Mouse (Mus musculus) stomach, embryonic 15.5 days (tissue): ENCODE measurements around the gene Dip2c. TPM values are rescaled to one million over a fixed set of nuclear protein-coding genes. Genes with fewer than 3 reads are reported as not detected.

Experiments
- ATAC-seq: fragments of 200-750 bp; cut with Nextera tagmentation; 2 replicates; pipeline ENCODE4 v1.8.0; 2017; ENCODE audit warnings: low read depth, moderate number of reproducible peaks, moderate TSS enrichment; ENCODE audit not compliant: insufficient read depth, low FRiP score
- H3K27ac ChIP-seq: fragments of 300-500 bp; sonication (generic); 2 replicates; pipeline ENCODE4 v1.5.1; 2015; ENCODE audit warnings: mild to moderate bottlenecking, inconsistent platforms
- H3K27me3 ChIP-seq: fragments of 300-500 bp; sonication (generic); replicated peaks from 2 replicates; pipeline ENCODE4 v1.6.1; 2015; ENCODE audit warnings: inconsistent platforms
- H3K36me3 ChIP-seq: fragments of 300-500 bp; sonication (generic); 2 replicates; pipeline ENCODE4 v1.6.1; 2015; ENCODE audit warnings: inconsistent platforms
- H3K4me1 ChIP-seq: fragments of 300-500 bp; sonication (generic); 2 replicates; pipeline ENCODE4 v1.6.1; 2015; ENCODE audit warnings: inconsistent platforms
- H3K4me2 ChIP-seq: fragments of 300-500 bp; sonication (generic); 2 replicates; pipeline ENCODE4 v1.6.1; 2015; ENCODE audit warnings: mild to moderate bottlenecking, inconsistent platforms
- H3K4me3 ChIP-seq: fragments of 300-500 bp; sonication (generic); replicated peaks from 2 replicates; pipeline ENCODE4 v1.5.1; 2015; ENCODE audit warnings: inconsistent platforms
- H3K9ac ChIP-seq: fragments of 300-500 bp; sonication (generic); 2 replicates; pipeline ENCODE4 v1.6.1; 2015; ENCODE audit warnings: inconsistent platforms
- H3K9me3 ChIP-seq: fragments of 300-500 bp; sonication (generic); 2 replicates; pipeline ENCODE4 v1.6.1; 2016; ENCODE audit warnings: inconsistent platforms
- WGBS: fragments of 180-500 bp; shearing (Covaris S2); methylation state at CpG from one replicate; pipeline ENCODE4 v1.1.7; 2015; 5-methylcytosine and 5-hydroxymethylcytosine counted together
- polyA plus RNA-seq: library from polyadenylated mRNA; unstranded; fragments of >200 nt; fragmentation: Nextera tagmentation; extraction: Ambion mirVana; gene quantifications from 2 replicates; pipeline ENCODE4 v1.2.1, GENCODE M21; 2015

Gene Dip2c
- polyA plus RNA-seq, result 4.7 and 5.0 TPM in 2 replicates

- Histone ChIP-seq H3K27me3 (no peaks in the 10 kb centered on the region), H3K4me3 (peak within 1 kb of the TSS; percentile 95), H3K36me3 (no peaks in the 10 kb centered on the region), H3K4me2 (peak within 1 kb of the TSS; percentile 79), H3K27ac (peak within 1 kb of the TSS; percentile 97), H3K9me3 (no peaks in the 10 kb centered on the region), H3K4me1 (peaks cover 7% of the 10 kb centered on the region; the same call in 1 of the 2 replicates), H3K9ac (peak within 1 kb of the TSS; percentile 92)
- peak; percentile 91 for ATAC-seq
- WGBS, result 1% methylated on average over 67 of the region's 67 CpGs
Measured at GRCm38 (mm10) chr13:9276322-9276855, at the start of gene Dip2c. TSS of gene Dip2c (plus strand) at chr13:9276528.

- Histone ChIP-seq H3K9ac (no peak overlapping the region), H3K27me3 (no peaks in the 10 kb centered on the region), H3K27ac (no peak overlapping the region), H3K4me3 (no peak overlapping the region), H3K9me3 (no peaks in the 10 kb centered on the region), H3K36me3 (no peaks in the 10 kb centered on the region), H3K4me1 (no peaks in the 10 kb centered on the region), H3K4me2 (no peak overlapping the region)
- WGBS, result 76% methylated on average over 5 of the region's 5 CpGs
- no peak for ATAC-seq
Measured at GRCm38 (mm10) chr13:9227078-9227477, 49.2 kb upstream of the Dip2c start.

- Histone ChIP-seq H3K4me2 (no peak overlapping the region), H3K36me3 (no peaks in the 10 kb centered on the region), H3K27ac (no peak overlapping the region), H3K4me3 (no peak overlapping the region), H3K9me3 (no peaks in the 10 kb centered on the region), H3K4me1 (no peaks in the 10 kb centered on the region), H3K27me3 (no peaks in the 10 kb centered on the region), H3K9ac (no peak overlapping the region)
- WGBS, result 71% methylated on average over 7 of the region's 7 CpGs
- ATAC-seq, result no peak
Measured at GRCm38 (mm10) chr13:9237495-9237894, 38.8 kb upstream of the Dip2c start.

- H3K4me1 ChIP-seq, result no peaks in the 10 kb centered on the region
- H3K36me3 ChIP-seq, result no peaks in the 10 kb centered on the region
- no peaks in the 10 kb centered on the region for H3K27me3 ChIP-seq
- H3K9ac ChIP-seq, result no peak overlapping the region
- H3K4me3 ChIP-seq, result no peak overlapping the region
- no peaks in the 10 kb centered on the region for H3K9me3 ChIP-seq
- H3K4me2 ChIP-seq, result no peak overlapping the region
- H3K27ac ChIP-seq, result no peak overlapping the region
- WGBS, result 84% methylated on average over 5 of the region's 5 CpGs
- ATAC-seq, result no peak
Measured at GRCm38 (mm10) chr13:9239127-9239526, 37.2 kb upstream of the Dip2c start.

GRCm38 (mm10) chr13:9239631-9240236 is 36.6 kb upstream of the Dip2c start:
- Histone ChIP-seq H3K27me3 (no peaks in the 10 kb centered on the region), H3K9me3 (no peaks in the 10 kb centered on the region), H3K36me3 (no peaks in the 10 kb centered on the region), H3K27ac (no peak overlapping the region), H3K4me2 (no peak overlapping the region), H3K4me1 (no peaks in the 10 kb centered on the region), H3K9ac (no peak overlapping the region), H3K4me3 (no peak overlapping the region)
- 86% methylated on average over 12 of the region's 12 CpGs for WGBS
- no peak for ATAC-seq

GRCm38 (mm10) chr13:9261748-9262147 is 14.6 kb upstream of the Dip2c start:
- no peaks in the 10 kb centered on the region for H3K9me3 ChIP-seq
- WGBS, result 55% methylated on average over 4 of the region's 4 CpGs
- no peaks in the 10 kb centered on the region for H3K36me3 ChIP-seq
- H3K9ac ChIP-seq, result no peak overlapping the region
- no peaks in the 10 kb centered on the region for H3K4me1 ChIP-seq
- ATAC-seq, result no peak
- H3K4me2 ChIP-seq, result no peak overlapping the region
- no peak overlapping the region for H3K4me3 ChIP-seq
- no peak overlapping the region for H3K27ac ChIP-seq
- no peaks in the 10 kb centered on the region for H3K27me3 ChIP-seq

- 80% methylated on average over 5 of the region's 5 CpGs for WGBS
- no peak overlapping the region for H3K4me3 ChIP-seq
- no peaks in the 10 kb centered on the region for H3K36me3 ChIP-seq
- H3K9ac ChIP-seq, result no peak overlapping the region
- no peaks in the 10 kb centered on the region for H3K9me3 ChIP-seq
- no peak overlapping the region for H3K27ac ChIP-seq
- no peak for ATAC-seq
- H3K27me3 ChIP-seq, result no peaks in the 10 kb centered on the region
- no peak overlapping the region for H3K4me2 ChIP-seq
- H3K4me1 ChIP-seq, result no peaks in the 10 kb centered on the region
Measured at GRCm38 (mm10) chr13:9265516-9265915, 10.8 kb upstream of the Dip2c start.

GRCm38 (mm10) chr13:9276856-9277620 is 710 bp downstream of the Dip2c start:
- Histone ChIP-seq H3K4me1 (peaks cover 7% of the 10 kb centered on the region; the same call in 1 of the 2 replicates), H3K27me3 (no peaks in the 10 kb centered on the region), H3K4me2 (peak overlapping the region; percentile 79), H3K9me3 (no peaks in the 10 kb centered on the region), H3K36me3 (no peaks in the 10 kb centered on the region), H3K9ac (peak overlapping the region; percentile 92), H3K4me3 (peak overlapping the region; percentile 95), H3K27ac (peak overlapping the region; percentile 97)
- under 1% methylated on average over 36 of the region's 75 CpGs for WGBS
- ATAC-seq, result peak; percentile 45

- Histone ChIP-seq H3K4me1 (peaks cover 7% of the 10 kb centered on the region; the same call in 1 of the 2 replicates), H3K9me3 (no peaks in the 10 kb centered on the region), H3K4me3 (peak overlapping the region; percentile 95), H3K36me3 (no peaks in the 10 kb centered on the region), H3K27ac (peak overlapping the region; percentile 97), H3K4me2 (peak overlapping the region; percentile 79), H3K9ac (peak overlapping the region; percentile 92), H3K27me3 (no peaks in the 10 kb centered on the region)
- WGBS, result 4% methylated on average over 15 of the region's 15 CpGs
- ATAC-seq, result no peak
Measured at GRCm38 (mm10) chr13:9277621-9277960, 1.3 kb downstream of the Dip2c start.

- Histone ChIP-seq H3K9ac (no peak overlapping the region), H3K27me3 (no peaks in the 10 kb centered on the region), H3K4me1 (peaks cover 7% of the 10 kb centered on the region; the same call in 1 of the 2 replicates), H3K36me3 (no peaks in the 10 kb centered on the region), H3K9me3 (no peaks in the 10 kb centered on the region), H3K4me2 (no peak overlapping the region; the same call in 1 of the 2 replicates), H3K4me3 (0 out of 2 replicates have a peak overlapping the region, but pooled peaks have one; percentile 95), H3K27ac (no peak overlapping the region)
- WGBS, result 83% methylated on average over 5 of the region's 5 CpGs
- no peak for ATAC-seq
Measured at GRCm38 (mm10) chr13:9278636-9279035, 2.3 kb downstream of the Dip2c start.

- no peak overlapping the region for H3K4me2 ChIP-seq
- H3K4me3 ChIP-seq, result no peak overlapping the region
- H3K36me3 ChIP-seq, result no peaks in the 10 kb centered on the region
- no peaks in the 10 kb centered on the region for H3K9me3 ChIP-seq
- H3K4me1 ChIP-seq, result peaks cover 6% of the 10 kb centered on the region; the same call in 1 of the 2 replicates
- ATAC-seq, result no peak
- H3K27ac ChIP-seq, result no peak overlapping the region
- no peaks in the 10 kb centered on the region for H3K27me3 ChIP-seq
- 79% methylated on average over 13 of the region's 13 CpGs for WGBS
- H3K9ac ChIP-seq, result no peak overlapping the region
Measured at GRCm38 (mm10) chr13:9283050-9283449, 6.7 kb downstream of the Dip2c start.

GRCm38 (mm10) chr13:9289916-9290315 is 13.6 kb downstream of the Dip2c start:
- H3K9me3 ChIP-seq, result no peaks in the 10 kb centered on the region
- WGBS, result 69% methylated on average over 2 of the region's 2 CpGs
- H3K4me1 ChIP-seq, result no peaks in the 10 kb centered on the region
- H3K27ac ChIP-seq, result no peak overlapping the region
- no peaks in the 10 kb centered on the region for H3K27me3 ChIP-seq
- H3K9ac ChIP-seq, result no peak overlapping the region
- H3K36me3 ChIP-seq, result no peaks in the 10 kb centered on the region
- H3K4me3 ChIP-seq, result no peak overlapping the region
- no peak for ATAC-seq
- H3K4me2 ChIP-seq, result no peak overlapping the region
